Mouse (Mus musculus): ENCODE measurements around the gene Kirrel2.

DNA sequence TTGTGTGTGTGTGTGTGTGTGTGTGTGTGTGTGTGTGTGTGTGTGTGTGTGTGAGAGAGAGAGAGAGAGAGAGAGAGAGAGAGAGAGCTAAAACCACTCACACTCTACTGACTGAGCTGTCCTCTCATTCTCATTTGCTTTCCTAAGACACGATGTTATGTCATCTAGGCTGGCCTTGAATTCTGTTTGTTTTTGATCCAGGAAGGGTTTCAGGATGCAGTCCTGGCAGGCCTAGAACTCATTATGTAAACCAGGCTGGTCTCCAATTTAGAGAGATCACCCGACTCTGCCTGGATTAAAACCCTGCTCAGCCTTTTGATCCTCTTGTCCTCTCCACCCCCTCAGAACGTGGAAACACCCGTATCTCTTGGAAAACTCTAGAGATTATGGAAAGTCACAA is 6.5 kb upstream of the Kirrel2 start:
- TF ChIP-seq CTCF (IDR thresholded peaks at IDR 0.05; ENCODE audit: borderline replicate concordance, control insufficient read depth, extremely low read depth, insufficient read depth, low read length, poor library complexity) (no peak), POLR2A (IDR thresholded peaks at IDR 0.05; ENCODE audit: control insufficient read depth, extremely low read depth, insufficient read depth, low read length, poor library complexity) (no peak)
